Mouse (Mus musculus): ENCODE measurements at regions not wholly inside any gene's neighbourhood (a gene's known extent, or its start where the extent isn't known, plus 50 kb on each side); places are given as distances from the start of the nearest gene placed in this dataset.

GRCm38 (mm10) chr6:98833922-98834321, 491.4 kb upstream of the Gm765 start:
- Histone ChIP-seq H3K9me3 (replicated peaks; ENCODE audit: control insufficient read depth, low read length) (no peaks in the 10 kb centered on the region), H3K27me3 (ENCODE audit: control insufficient read depth, insufficient read depth, low read length) (no peaks in the 10 kb centered on the region), H3K4me3 (ENCODE audit: low read depth, low read length) (no peak overlapping the region), H3K9ac (ENCODE audit: low read depth, low read length) (no peak overlapping the region), H3K27ac (ENCODE audit: low read depth, low read length) (no peak overlapping the region), H3K36me3 (ENCODE audit: control insufficient read depth, insufficient read depth, low read length) (no peaks in the 10 kb centered on the region), H3K4me1 (ENCODE audit: control insufficient read depth, insufficient read depth, low read length) (no peaks in the 10 kb centered on the region), H3K4me2 (no peak overlapping the region)
- no peak for ATAC-seq (replicated peaks; ENCODE audit: insufficient number of reproducible peaks, low FRiP score, low TSS enrichment)
- 74% methylated on average over 7 of the region's 7 CpGs for WGBS (ENCODE audit: insufficient replicate concordance)

GRCm38 (mm10) chr6:98830191-98830590, 487.6 kb upstream of the Gm765 start:
- Histone ChIP-seq H3K9ac (ENCODE audit: low read depth, low read length) (no peak overlapping the region), H3K9me3 (replicated peaks; ENCODE audit: control insufficient read depth, low read length) (no peaks in the 10 kb centered on the region), H3K36me3 (ENCODE audit: control insufficient read depth, insufficient read depth, low read length) (no peaks in the 10 kb centered on the region), H3K4me2 (no peak overlapping the region), H3K4me3 (ENCODE audit: low read depth, low read length) (no peak overlapping the region), H3K4me1 (ENCODE audit: control insufficient read depth, insufficient read depth, low read length) (no peaks in the 10 kb centered on the region), H3K27ac (ENCODE audit: low read depth, low read length) (no peak overlapping the region), H3K27me3 (ENCODE audit: control insufficient read depth, insufficient read depth, low read length) (no peaks in the 10 kb centered on the region)
- no peak for ATAC-seq (replicated peaks; ENCODE audit: insufficient number of reproducible peaks, low FRiP score, low TSS enrichment)
- 71% methylated on average over 4 of the region's 4 CpGs for WGBS (ENCODE audit: insufficient replicate concordance)

- Histone ChIP-seq H3K4me3 (ENCODE audit: low read depth, low read length) (no peak overlapping the region), H3K36me3 (ENCODE audit: control insufficient read depth, insufficient read depth, low read length) (no peaks in the 10 kb centered on the region), H3K9ac (ENCODE audit: low read depth, low read length) (no peak overlapping the region), H3K27me3 (ENCODE audit: control insufficient read depth, insufficient read depth, low read length) (no peaks in the 10 kb centered on the region), H3K27ac (ENCODE audit: low read depth, low read length) (no peak overlapping the region), H3K4me2 (no peak overlapping the region), H3K9me3 (replicated peaks; ENCODE audit: control insufficient read depth, low read length) (no peaks in the 10 kb centered on the region), H3K4me1 (ENCODE audit: control insufficient read depth, insufficient read depth, low read length) (no peaks in the 10 kb centered on the region)
- 97% methylated on average over 1 of the region's 1 CpGs for WGBS (ENCODE audit: insufficient replicate concordance)
- no peak for ATAC-seq (replicated peaks; ENCODE audit: insufficient number of reproducible peaks, low FRiP score, low TSS enrichment)
These were observed 465.5 kb upstream of the Gm765 start for GRCm38 (mm10) chr6:98808046-98808445.

- ATAC-seq (replicated peaks; ENCODE audit: insufficient number of reproducible peaks, low FRiP score, low TSS enrichment) = no peak
- 64% methylated on average over 13 of the region's 13 CpGs for WGBS (ENCODE audit: insufficient replicate concordance)
- no peaks in the 10 kb centered on the region for H3K27me3 ChIP-seq (ENCODE audit: control insufficient read depth, insufficient read depth, low read length)
- no peak overlapping the region for H3K4me2 ChIP-seq
- H3K27ac ChIP-seq (ENCODE audit: low read depth, low read length) = no peak overlapping the region
- H3K36me3 ChIP-seq (ENCODE audit: control insufficient read depth, insufficient read depth, low read length) = no peaks in the 10 kb centered on the region
- H3K4me1 ChIP-seq (ENCODE audit: control insufficient read depth, insufficient read depth, low read length) = 0 out of 2 replicates have a peak, but pooled peaks cover 3% of the 10 kb centered on the region
- no peak overlapping the region for H3K9ac ChIP-seq (ENCODE audit: low read depth, low read length)
- no peak overlapping the region for H3K4me3 ChIP-seq (ENCODE audit: low read depth, low read length)
- H3K9me3 ChIP-seq (replicated peaks; ENCODE audit: control insufficient read depth, low read length) = no peaks in the 10 kb centered on the region
These were observed 460.9 kb upstream of the Gm765 start for GRCm38 (mm10) chr6:98803384-98803949.

- no peak overlapping the region for H3K9ac ChIP-seq (ENCODE audit: low read depth, low read length)
- no peaks in the 10 kb centered on the region for H3K9me3 ChIP-seq (replicated peaks; ENCODE audit: control insufficient read depth, low read length)
- H3K27me3 ChIP-seq (ENCODE audit: control insufficient read depth, insufficient read depth, low read length) = no peaks in the 10 kb centered on the region
- H3K27ac ChIP-seq (ENCODE audit: low read depth, low read length) = no peak overlapping the region
- no peak overlapping the region for H3K4me2 ChIP-seq
- no peak overlapping the region for H3K4me3 ChIP-seq (ENCODE audit: low read depth, low read length)
- 88% methylated on average over 4 of the region's 4 CpGs for WGBS (ENCODE audit: insufficient replicate concordance)
- H3K4me1 ChIP-seq (ENCODE audit: control insufficient read depth, insufficient read depth, low read length) = peaks cover 8% of the 10 kb centered on the region; the same call in 1 of the 2 replicates
- H3K36me3 ChIP-seq (ENCODE audit: control insufficient read depth, insufficient read depth, low read length) = no peaks in the 10 kb centered on the region
- ATAC-seq (replicated peaks; ENCODE audit: insufficient number of reproducible peaks, low FRiP score, low TSS enrichment) = no peak
These were observed 458.5 kb upstream of the Gm765 start for GRCm38 (mm10) chr6:98801061-98801460.

- Histone ChIP-seq H3K9ac (ENCODE audit: low read depth, low read length) (no peak overlapping the region), H3K27ac (ENCODE audit: low read depth, low read length) (no peak overlapping the region), H3K9me3 (replicated peaks; ENCODE audit: control insufficient read depth, low read length) (no peaks in the 10 kb centered on the region), H3K36me3 (ENCODE audit: control insufficient read depth, insufficient read depth, low read length) (no peaks in the 10 kb centered on the region), H3K4me3 (ENCODE audit: low read depth, low read length) (no peak overlapping the region), H3K4me1 (ENCODE audit: control insufficient read depth, insufficient read depth, low read length) (peaks cover 8% of the 10 kb centered on the region; the same call in 1 of the 2 replicates), H3K4me2 (no peak overlapping the region), H3K27me3 (ENCODE audit: control insufficient read depth, insufficient read depth, low read length) (no peaks in the 10 kb centered on the region)
- 58% methylated on average over 8 of the region's 8 CpGs for WGBS (ENCODE audit: insufficient replicate concordance)
- no peak for ATAC-seq (replicated peaks; ENCODE audit: insufficient number of reproducible peaks, low FRiP score, low TSS enrichment)
These were observed 457.5 kb upstream of the Gm765 start for GRCm38 (mm10) chr6:98800040-98800439.

GRCm38 (mm10) chr6:98797778-98798177, 455.2 kb upstream of the Gm765 start:
- Histone ChIP-seq H3K27ac (ENCODE audit: low read depth, low read length) (no peak overlapping the region; the same call in 1 of the 2 replicates), H3K4me2 (no peak overlapping the region), H3K36me3 (ENCODE audit: control insufficient read depth, insufficient read depth, low read length) (no peaks in the 10 kb centered on the region), H3K27me3 (ENCODE audit: control insufficient read depth, insufficient read depth, low read length) (no peaks in the 10 kb centered on the region), H3K4me1 (ENCODE audit: control insufficient read depth, insufficient read depth, low read length) (peaks cover 8% of the 10 kb centered on the region; the same call in 1 of the 2 replicates), H3K9me3 (replicated peaks; ENCODE audit: control insufficient read depth, low read length) (no peaks in the 10 kb centered on the region), H3K9ac (ENCODE audit: low read depth, low read length) (no peak overlapping the region), H3K4me3 (ENCODE audit: low read depth, low read length) (no peak overlapping the region)
- 35% methylated on average over 3 of the region's 3 CpGs for WGBS (ENCODE audit: insufficient replicate concordance)
- no peak for ATAC-seq (replicated peaks; ENCODE audit: insufficient number of reproducible peaks, low FRiP score, low TSS enrichment)

- Histone ChIP-seq H3K9ac (ENCODE audit: low read depth, low read length) (no peak overlapping the region), H3K4me1 (ENCODE audit: control insufficient read depth, insufficient read depth, low read length) (peaks cover 8% of the 10 kb centered on the region; the same call in 1 of the 2 replicates), H3K27me3 (ENCODE audit: control insufficient read depth, insufficient read depth, low read length) (no peaks in the 10 kb centered on the region), H3K4me3 (ENCODE audit: low read depth, low read length) (no peak overlapping the region), H3K27ac (ENCODE audit: low read depth, low read length) (no peak overlapping the region; the same call in 1 of the 2 replicates), H3K4me2 (no peak overlapping the region), H3K9me3 (replicated peaks; ENCODE audit: control insufficient read depth, low read length) (no peaks in the 10 kb centered on the region), H3K36me3 (ENCODE audit: control insufficient read depth, insufficient read depth, low read length) (no peaks in the 10 kb centered on the region)
- ATAC-seq (replicated peaks; ENCODE audit: insufficient number of reproducible peaks, low FRiP score, low TSS enrichment) = no peak
- WGBS (ENCODE audit: insufficient replicate concordance) = 59% methylated on average over 6 of the region's 6 CpGs
These were observed 454.8 kb upstream of the Gm765 start for GRCm38 (mm10) chr6:98797373-98797772.

- no peak for ATAC-seq (replicated peaks; ENCODE audit: insufficient number of reproducible peaks, low FRiP score, low TSS enrichment)
- WGBS (ENCODE audit: insufficient replicate concordance) = 65% methylated on average over 4 of the region's 4 CpGs
- Histone ChIP-seq H3K4me1 (ENCODE audit: control insufficient read depth, insufficient read depth, low read length) (peaks cover 8% of the 10 kb centered on the region; the same call in 1 of the 2 replicates), H3K36me3 (ENCODE audit: control insufficient read depth, insufficient read depth, low read length) (no peaks in the 10 kb centered on the region), H3K9me3 (replicated peaks; ENCODE audit: control insufficient read depth, low read length) (no peaks in the 10 kb centered on the region), H3K4me3 (ENCODE audit: low read depth, low read length) (no peak overlapping the region), H3K27me3 (ENCODE audit: control insufficient read depth, insufficient read depth, low read length) (no peaks in the 10 kb centered on the region), H3K9ac (ENCODE audit: low read depth, low read length) (no peak overlapping the region), H3K4me2 (no peak overlapping the region), H3K27ac (ENCODE audit: low read depth, low read length) (no peak overlapping the region)
These were observed 454.1 kb upstream of the Gm765 start for GRCm38 (mm10) chr6:98796666-98797065.

All from heart, embryonic 11.5 days (tissue).